Mouse (Mus musculus) small intestine, adult 2 months (tissue): Measurements from ENCODE around the gene Gcdh. TPM values are rescaled to one million over a fixed set of nuclear protein-coding genes. Genes with fewer than 3 reads are reported as not detected.

Experiments used
- H3K27ac ChIP-seq: fragments of 200-500 bp; 2 replicates; pipeline ENCODE4 v1.5.1; 2012; ENCODE audit warnings: low read depth, low read length, control low read depth, inconsistent platforms; ENCODE audit not compliant: insufficient read depth
- H3K27me3 ChIP-seq: fragments of 200-500 bp; 2 replicates; pipeline ENCODE4 v1.6.1; 2012; ENCODE audit warnings: mild to moderate bottlenecking, moderate library complexity, low read length, inconsistent platforms; ENCODE audit not compliant: control insufficient read depth, insufficient read depth
- H3K36me3 ChIP-seq: fragments of 200-500 bp; 2 replicates; pipeline ENCODE4 v1.6.1; 2012; ENCODE audit warnings: mild to moderate bottlenecking, low read length, control low read depth, inconsistent platforms; ENCODE audit not compliant: control insufficient read depth, insufficient read depth
- H3K4me1 ChIP-seq: fragments of 200-500 bp; 2 replicates; pipeline ENCODE4 v1.6.1; 2012; ENCODE audit warnings: low read length, inconsistent platforms, mixed read lengths; ENCODE audit not compliant: control insufficient read depth, insufficient read depth, insufficient read length
- H3K4me3 ChIP-seq: fragments of 200-500 bp; 2 replicates; pipeline ENCODE4 v1.5.1; 2012; ENCODE audit warnings: low read depth, mild to moderate bottlenecking, control low read depth, inconsistent platforms, low read length, moderate library complexity
- CTCF ChIP-seq: fragments of 200-500 bp; IDR thresholded peaks from 2 replicates; pipeline ENCODE4 v1.5.1; 2012; ENCODE audit warnings: low read depth, mild to moderate bottlenecking, control low read depth, inconsistent platforms, low read length, moderate library complexity, mixed read lengths; ENCODE audit not compliant: insufficient replicate concordance, insufficient read length; ENCODE audit errors: extremely low read depth
- POLR2A ChIP-seq: fragments of 200-500 bp; IDR thresholded peaks from 2 replicates; pipeline ENCODE4 v1.6.1; 2012; ENCODE audit warnings: low read depth, mild to moderate bottlenecking, control low read depth, inconsistent platforms, low read length, moderate library complexity
- WGBS: fragments of 180-500 bp; shearing (Covaris S2); methylation state at CpG from one replicate; pipeline ENCODE4 v1.1.7; 2018; 5-methylcytosine and 5-hydroxymethylcytosine counted together
- polyA plus RNA-seq: library from polyadenylated mRNA; depleted of rRNA; stranded (reverse); fragments of >200 nt; gene quantifications from 2 replicates; pipeline ENCODE4 v1.2.3, GENCODE M21; 2012

Gene Gcdh
- polyA plus RNA-seq, 1 experiment, result 53.2 TPM

- Histone ChIP-seq H3K4me3 (no peak overlapping the region), H3K4me1 (peaks cover under 1% of the 10 kb centered on the region), H3K27me3 (no peaks in the 10 kb centered on the region), H3K36me3 (no peaks in the 10 kb centered on the region), H3K27ac (no peak overlapping the region)
- TF ChIP-seq CTCF, result no peak
- WGBS, result 67% methylated on average over 20 of the region's 20 CpGs
Observed at GRCm38 (mm10) chr8:84917781-84918180, 24.1 kb upstream of the Gcdh start.

GRCm38 (mm10) chr8:84915269-84915668 lies 21.5 kb upstream of the Gcdh start:
- Histone ChIP-seq H3K27me3 (no peaks in the 10 kb centered on the region; the same call in 1 of the 2 replicates), H3K4me1 (peaks cover 6% of the 10 kb centered on the region), H3K36me3 (no peaks in the 10 kb centered on the region), H3K4me3 (no peak overlapping the region), H3K27ac (no peak overlapping the region)
- no peak for TF ChIP-seq POLR2A
- no peak for TF ChIP-seq CTCF
- WGBS, result 91% methylated on average over 8 of the region's 8 CpGs

GRCm38 (mm10) chr8:84913960-84914359 lies 20.2 kb upstream of the Gcdh start:
- TF ChIP-seq CTCF (peak; percentile 33; the same call in 1 of the 2 replicates), POLR2A (no peak)
- peaks cover 8% of the 10 kb centered on the region for H3K4me1 ChIP-seq
- no peaks in the 10 kb centered on the region; the same call in 1 of the 2 replicates for H3K27me3 ChIP-seq
- no peak overlapping the region for H3K4me3 ChIP-seq
- H3K27ac ChIP-seq, result no peak overlapping the region
- H3K36me3 ChIP-seq, result no peaks in the 10 kb centered on the region
- 46% methylated on average over 4 of the region's 4 CpGs for WGBS

- TF ChIP-seq CTCF (no peak), POLR2A (no peak)
- WGBS, result 6% methylated on average over 9 of the region's 9 CpGs
- no peak overlapping the region for H3K27ac ChIP-seq
- H3K36me3 ChIP-seq, result no peaks in the 10 kb centered on the region
- peak overlapping the region; percentile 57 for H3K4me3 ChIP-seq
- peaks cover 9% of the 10 kb centered on the region for H3K4me1 ChIP-seq
- no peaks in the 10 kb centered on the region; the same call in 1 of the 2 replicates for H3K27me3 ChIP-seq
Observed at GRCm38 (mm10) chr8:84913502-84913900, 19.8 kb upstream of the Gcdh start.

GRCm38 (mm10) chr8:84912895-84913501 lies 19.3 kb upstream of the Gcdh start:
- H3K27me3 ChIP-seq, result no peaks in the 10 kb centered on the region; the same call in 1 of the 2 replicates

GRCm38 (mm10) chr8:84912391-84912790 lies 18.7 kb upstream of the Gcdh start:
- TF ChIP-seq POLR2A (no peak), CTCF (no peak)
- 45% methylated on average over 27 of the region's 27 CpGs for WGBS
- Histone ChIP-seq H3K36me3 (no peaks in the 10 kb centered on the region), H3K27ac (no peak overlapping the region), H3K27me3 (no peaks in the 10 kb centered on the region; the same call in 1 of the 2 replicates), H3K4me1 (peaks cover 9% of the 10 kb centered on the region), H3K4me3 (peak overlapping the region; percentile 57)

More at GRCm38 (mm10) chr8:84912895-84913501, 19.3 kb upstream of the Gcdh start:
- Histone ChIP-seq H3K27ac (no peak overlapping the region), H3K4me1 (peaks cover 9% of the 10 kb centered on the region), H3K36me3 (no peaks in the 10 kb centered on the region), H3K4me3 (peak overlapping the region; percentile 57)
- WGBS, result 1% methylated on average over 55 of the region's 55 CpGs
- TF ChIP-seq CTCF (no peak), POLR2A (no peak; the same call in 1 of the 2 replicates)

- Histone ChIP-seq H3K4me1 (peaks cover 9% of the 10 kb centered on the region), H3K36me3 (no peaks in the 10 kb centered on the region), H3K27me3 (no peaks in the 10 kb centered on the region; the same call in 1 of the 2 replicates), H3K4me3 (no peak overlapping the region), H3K27ac (no peak overlapping the region)
- 94% methylated on average over 9 of the region's 9 CpGs for WGBS
- TF ChIP-seq POLR2A (no peak), CTCF (no peak)
Observed at GRCm38 (mm10) chr8:84911854-84912253, 18.1 kb upstream of the Gcdh start.

GRCm38 (mm10) chr8:84910551-84910950 lies 16.8 kb upstream of the Gcdh start:
- TF ChIP-seq POLR2A (no peak), CTCF (no peak)

More at GRCm38 (mm10) chr8:84910551-84910950, 16.8 kb upstream of the Gcdh start:
- Histone ChIP-seq H3K4me1 (peaks cover 9% of the 10 kb centered on the region), H3K27ac (no peak overlapping the region), H3K36me3 (no peaks in the 10 kb centered on the region), H3K4me3 (no peak overlapping the region), H3K27me3 (no peaks in the 10 kb centered on the region; the same call in 1 of the 2 replicates)
- 89% methylated on average over 6 of the region's 6 CpGs for WGBS
